8 mouse cellular contexts compared by ENCODE assay signal in genomic region chr12:17253069-17253468, GRCm38 (mm10). TPM values are rescaled to one million over a fixed set of nuclear protein-coding genes. Genes with fewer than 3 reads are reported as not detected.
DNase-seq lines count a peak whose midpoint lies in the region; ATAC-seq lines count a peak whose summit lies in the region.

No protein-coding gene starts in this region.

- H3K27ac ChIP-seq in hindbrain, embryonic 15.5 days (replicated peaks) = no peak overlapping the region

- H3K27me3 ChIP-seq in hindbrain, embryonic 15.5 days = no peaks in the 10 kb centered on the region

- ATAC-seq in hindbrain, embryonic 15.5 days (ENCODE audit: low FRiP score, low read depth) = peak; percentile 73
- ATAC-seq in megakaryocyte progenitor cell, adult 5-6 weeks (replicated peaks; ENCODE audit: poor library complexity) = peak; percentile 87

- intact Hi-C loops in heart, postnatal 25 days (cut with DNase I) = loop anchor here (10.0 kb wide), 2 partner anchors 432 to 538 kb away; no protein-coding TSS in a partner anchor

- 9% methylated on average over 9 of the region's 9 CpGs for WGBS in hindbrain, embryonic 15.5 days

- no peaks in the 10 kb centered on the region for H3K9me3 ChIP-seq in hindbrain, embryonic 15.5 days

- 0 out of 2 replicates have a peak, but pooled peaks cover 6% of the 10 kb centered on the region for H3K4me1 ChIP-seq in hindbrain, embryonic 15.5 days (replicated peaks)

- peak overlapping the region; percentile 26 for H3K4me3 ChIP-seq in hindbrain, embryonic 15.5 days

- H3K4me2 ChIP-seq in hindbrain, embryonic 15.5 days = peak overlapping the region; percentile 52

- H3K9ac ChIP-seq in hindbrain, embryonic 15.5 days = no peak overlapping the region

- H3K36me3 ChIP-seq in hindbrain, embryonic 15.5 days = no peaks in the 10 kb centered on the region

- peak; percentile 89 for DNase-seq in heart, adult 11 months
- DNase-seq in heart, postnatal 25 days (ENCODE audit: low spot score) = no peak
- DNase-seq in cerebellum, postnatal 10 days = peak; percentile 87 to 90
- DNase-seq in frontal cortex, postnatal 10 days (ENCODE audit: low spot score in 2 of 2) = peak; percentile 58 to 68
- peak; percentile 63 for DNase-seq in left cerebral cortex, adult 11 months (ENCODE audit: low spot score)
- peak; percentile 73 for DNase-seq in right cerebral cortex, postnatal 4 days

RNA-seq across cellular contexts. Expression of gene Pdia6, which starts 13.3 kb away (rescaled TPM):
- 100 to 1,000 TPM; 111 to 134 TPM for total RNA-seq in heart, postnatal 25 days (2021)
- 287 and 289 TPM in 2 replicates for polyA plus RNA-seq in hindbrain, embryonic 15.5 days (2015; fragmentation: Nextera tagmentation; extraction: Ambion mirVana)
- total RNA-seq in megakaryocyte progenitor cell, adult 5-6 weeks (2015) = 343 TPM in 2 replicates
- 606 and 634 TPM in 2 replicates for total RNA-seq in megakaryocyte progenitor cell, adult 5-6 weeks (2017)
